Mouse (Mus musculus): ENCODE measurements around the gene Inpp5e. TPM values are rescaled to one million over a fixed set of nuclear protein-coding genes. Genes with fewer than 3 reads are reported as not detected.

The Inpp5e gene
- 28.7 and 32.6 TPM in 2 replicates for polyA plus RNA-seq (2012; rRNA removed)

DNA sequence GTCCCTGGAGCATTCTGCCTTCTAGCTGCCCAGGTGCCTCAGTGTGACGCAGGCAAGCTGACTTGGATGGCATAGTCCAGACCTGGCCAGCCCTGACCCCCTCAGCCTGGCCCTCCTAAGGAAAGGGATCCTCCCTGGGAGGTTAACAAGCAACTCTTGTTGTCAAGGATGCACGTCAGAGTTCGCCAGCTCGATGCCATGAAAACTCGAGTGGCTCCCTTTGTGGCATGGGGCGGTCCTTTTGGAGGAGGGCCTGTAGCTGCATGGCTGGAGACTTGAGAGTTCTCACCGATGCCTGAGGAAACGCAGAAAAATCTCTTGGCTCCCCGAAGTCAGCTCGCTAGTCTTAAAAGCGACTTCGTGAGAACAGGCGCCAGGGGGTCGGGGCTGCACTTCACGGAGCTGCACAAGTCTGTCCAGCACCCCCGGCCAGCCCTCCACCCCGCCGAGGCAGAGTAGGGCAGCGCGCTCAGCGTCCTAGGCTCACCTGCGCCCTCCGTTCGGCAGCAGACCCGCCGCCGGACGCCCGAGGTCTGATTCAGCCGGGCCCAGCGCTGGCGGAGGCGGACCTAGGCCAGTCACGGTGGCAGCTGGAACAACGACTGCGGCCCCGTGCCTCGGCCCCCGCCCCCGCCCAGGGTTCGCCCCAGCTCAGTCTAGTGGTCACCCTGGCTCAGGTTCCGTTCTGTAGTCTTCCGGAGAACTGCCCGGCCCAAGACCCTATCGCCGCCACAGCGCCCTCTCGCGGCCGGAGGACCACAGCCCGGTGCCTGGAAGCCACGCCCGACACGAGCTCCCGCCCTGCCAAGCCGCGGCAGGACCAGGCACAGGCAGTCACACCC lies at the start of gene Inpp5e:
TSS of gene Inpp5e (minus strand) at position 689 of the 842 bp plus-strand sequence.
- H3K4me3 ChIP-seq (ENCODE audit: insufficient read depth, low read length): peak within 1 kb of the TSS; percentile 52

DNA sequence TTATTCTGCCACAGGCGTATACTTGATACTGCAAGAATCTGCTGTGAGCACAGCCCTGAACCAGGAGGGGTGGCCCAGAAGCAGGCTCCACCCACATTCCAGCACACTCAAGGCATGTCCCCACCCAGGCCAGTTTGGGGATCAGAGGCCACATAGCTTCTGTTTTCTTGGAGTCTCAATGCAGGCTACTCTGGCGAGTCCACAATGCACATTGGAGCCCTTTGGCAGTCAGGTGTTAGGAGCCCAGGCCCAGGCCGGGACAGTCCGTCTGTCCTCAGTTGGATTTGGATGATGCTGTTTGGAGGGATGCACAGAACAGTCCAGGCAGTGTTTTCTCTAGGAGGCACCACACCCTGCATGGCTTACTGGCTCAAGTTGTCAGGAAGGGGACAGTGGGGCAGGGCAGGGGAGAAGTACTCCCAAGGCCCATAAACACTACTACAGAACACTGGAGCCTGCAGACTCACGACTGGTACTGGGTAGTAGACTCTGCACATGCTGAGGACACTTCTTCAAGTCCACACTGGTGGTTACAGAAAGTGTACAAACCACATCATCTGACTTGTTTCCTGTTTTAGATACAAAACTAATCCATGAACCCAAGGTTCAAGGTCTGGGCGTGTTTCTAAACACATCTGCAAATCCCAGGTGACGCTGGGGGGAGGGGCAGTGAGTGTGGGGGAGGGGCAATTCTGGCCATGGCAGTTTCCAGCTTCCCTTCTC lies 49.6 kb upstream of the Inpp5e start:
- TF ChIP-seq POLR2A (IDR thresholded peaks at IDR 0.05; ENCODE audit: extremely low read depth, insufficient read depth, low read length) (no peak), CTCF (IDR thresholded peaks at IDR 0.05; ENCODE audit: extremely low read depth, insufficient read depth, low read length) (no peak)
- Histone ChIP-seq H3K27ac (ENCODE audit: insufficient read depth, low read length) (no peak overlapping the region), H3K4me1 (ENCODE audit: control insufficient read depth, insufficient read depth, low read length) (no peaks in the 10 kb centered on the region), H3K4me3 (ENCODE audit: insufficient read depth, low read length) (no peak overlapping the region)

More for the DNA sequence above, at the start of gene Inpp5e:
- Histone ChIP-seq H3K27ac (ENCODE audit: insufficient read depth, low read length) (peak within 1 kb of the TSS; percentile 60), H3K4me1 (ENCODE audit: control insufficient read depth, insufficient read depth, low read length) (peaks cover 20% of the 10 kb centered on the region)
- TF ChIP-seq POLR2A (IDR thresholded peaks at IDR 0.05; ENCODE audit: extremely low read depth, insufficient read depth, low read length): no peak
- peak; percentile 57 for TF ChIP-seq CTCF (IDR thresholded peaks at IDR 0.05; ENCODE audit: extremely low read depth, insufficient read depth, low read length)

DNA sequence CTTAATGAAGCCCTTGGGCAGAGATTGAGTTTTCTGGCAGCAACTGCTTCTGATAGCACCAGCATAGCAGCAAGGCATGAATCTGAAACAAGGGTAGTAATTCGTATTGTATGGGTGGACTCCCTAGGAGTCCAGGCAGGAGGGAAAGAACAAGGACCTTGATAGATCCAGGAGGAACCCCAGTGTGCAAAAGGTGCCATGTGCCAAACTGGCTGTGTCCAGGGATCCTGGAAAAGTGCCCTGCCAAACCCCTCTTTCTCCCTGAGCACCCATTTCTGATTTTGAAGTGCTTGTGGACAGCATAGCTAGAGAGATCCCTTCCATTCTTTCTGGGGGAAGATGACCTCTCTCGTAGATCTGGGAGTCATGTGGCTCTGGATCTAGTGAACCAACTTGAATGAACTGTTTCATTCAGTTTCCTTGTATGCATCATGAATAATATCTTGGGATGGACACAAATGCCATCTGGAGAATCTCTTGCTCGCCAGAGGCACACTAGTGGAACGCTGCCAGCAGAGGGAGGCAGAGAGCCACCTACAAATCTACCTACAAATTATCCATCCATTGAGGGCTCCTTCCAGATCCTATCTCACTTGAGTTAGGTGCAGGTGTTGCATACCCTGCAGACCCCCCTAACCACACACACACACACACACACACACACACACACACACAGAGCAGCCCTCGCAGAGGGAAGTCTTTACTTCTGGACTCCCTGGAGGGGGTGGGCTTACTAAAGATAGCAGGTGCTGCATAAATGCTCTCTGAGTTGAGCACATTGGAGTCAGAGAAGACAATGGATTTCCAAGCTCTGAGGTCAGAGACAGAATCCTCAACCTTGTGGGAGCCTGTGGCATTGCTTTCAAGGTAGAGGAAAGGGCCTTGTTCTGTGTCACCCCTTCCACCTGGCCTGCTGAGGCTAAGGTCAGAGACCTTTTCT lies 40.4 kb upstream of the Inpp5e start:
- TF ChIP-seq POLR2A (IDR thresholded peaks at IDR 0.05; ENCODE audit: extremely low read depth, insufficient read depth, low read length) (no peak), CTCF (IDR thresholded peaks at IDR 0.05; ENCODE audit: extremely low read depth, insufficient read depth, low read length) (peak; percentile 91)
- Histone ChIP-seq H3K4me3 (ENCODE audit: insufficient read depth, low read length) (no peak overlapping the region), H3K4me1 (ENCODE audit: control insufficient read depth, insufficient read depth, low read length) (peaks cover 7% of the 10 kb centered on the region), H3K27ac (ENCODE audit: insufficient read depth, low read length) (no peak overlapping the region)

DNA sequence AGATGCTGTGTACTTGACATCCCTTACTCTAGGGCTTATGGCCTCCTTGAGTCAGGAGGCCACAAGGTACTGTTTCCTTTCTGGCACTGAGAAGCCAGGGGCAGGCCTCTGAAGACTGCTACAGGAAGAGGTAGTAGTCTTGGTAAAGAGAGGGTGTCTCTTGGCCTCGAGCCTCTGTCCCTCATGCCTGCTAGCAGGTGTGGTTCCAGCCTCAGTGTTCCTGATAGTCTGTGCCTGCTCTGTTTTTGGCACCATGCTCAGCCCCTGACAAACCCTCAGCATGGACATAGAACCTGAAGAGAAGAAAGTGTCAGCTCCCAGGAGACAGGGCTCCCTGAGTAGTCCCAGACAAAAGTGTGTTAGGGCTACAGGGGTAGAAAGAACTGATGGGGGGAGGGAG lies 38.4 kb upstream of the Inpp5e start:
- H3K4me1 ChIP-seq (ENCODE audit: control insufficient read depth, insufficient read depth, low read length): peaks cover 10% of the 10 kb centered on the region
- no peak overlapping the region for H3K27ac ChIP-seq (ENCODE audit: insufficient read depth, low read length)
- no peak for TF ChIP-seq POLR2A (IDR thresholded peaks at IDR 0.05; ENCODE audit: extremely low read depth, insufficient read depth, low read length)
- no peak for TF ChIP-seq CTCF (IDR thresholded peaks at IDR 0.05; ENCODE audit: extremely low read depth, insufficient read depth, low read length)
- no peak overlapping the region; the same call in 1 of the 2 replicates for H3K4me3 ChIP-seq (ENCODE audit: insufficient read depth, low read length)

DNA sequence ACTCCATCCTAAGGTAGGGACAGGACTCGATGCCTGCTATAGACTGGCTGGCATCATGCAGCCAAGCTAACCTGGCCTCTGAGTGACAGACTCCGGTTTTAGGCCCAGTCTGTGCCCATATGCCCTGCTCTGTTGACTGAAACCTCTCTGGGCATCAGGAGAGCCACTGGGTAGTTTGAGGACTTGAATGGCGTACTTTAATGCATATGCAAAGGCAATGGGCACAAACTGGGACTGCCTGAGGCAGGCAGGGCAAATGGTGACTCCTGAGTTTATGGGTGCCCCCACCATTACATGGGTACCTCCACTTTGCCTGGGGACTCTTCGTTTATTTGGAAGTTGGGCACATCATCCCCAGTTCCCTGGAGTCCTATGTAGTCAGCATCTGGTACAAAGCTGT lies 37.7 kb upstream of the Inpp5e start:
- H3K4me1 ChIP-seq (ENCODE audit: control insufficient read depth, insufficient read depth, low read length): peaks cover 10% of the 10 kb centered on the region
- H3K4me3 ChIP-seq (ENCODE audit: insufficient read depth, low read length): peak overlapping the region; percentile 93
- no peak for TF ChIP-seq POLR2A (IDR thresholded peaks at IDR 0.05; ENCODE audit: extremely low read depth, insufficient read depth, low read length)
- no peak for TF ChIP-seq CTCF (IDR thresholded peaks at IDR 0.05; ENCODE audit: extremely low read depth, insufficient read depth, low read length)
- no peak overlapping the region for H3K27ac ChIP-seq (ENCODE audit: insufficient read depth, low read length)

DNA sequence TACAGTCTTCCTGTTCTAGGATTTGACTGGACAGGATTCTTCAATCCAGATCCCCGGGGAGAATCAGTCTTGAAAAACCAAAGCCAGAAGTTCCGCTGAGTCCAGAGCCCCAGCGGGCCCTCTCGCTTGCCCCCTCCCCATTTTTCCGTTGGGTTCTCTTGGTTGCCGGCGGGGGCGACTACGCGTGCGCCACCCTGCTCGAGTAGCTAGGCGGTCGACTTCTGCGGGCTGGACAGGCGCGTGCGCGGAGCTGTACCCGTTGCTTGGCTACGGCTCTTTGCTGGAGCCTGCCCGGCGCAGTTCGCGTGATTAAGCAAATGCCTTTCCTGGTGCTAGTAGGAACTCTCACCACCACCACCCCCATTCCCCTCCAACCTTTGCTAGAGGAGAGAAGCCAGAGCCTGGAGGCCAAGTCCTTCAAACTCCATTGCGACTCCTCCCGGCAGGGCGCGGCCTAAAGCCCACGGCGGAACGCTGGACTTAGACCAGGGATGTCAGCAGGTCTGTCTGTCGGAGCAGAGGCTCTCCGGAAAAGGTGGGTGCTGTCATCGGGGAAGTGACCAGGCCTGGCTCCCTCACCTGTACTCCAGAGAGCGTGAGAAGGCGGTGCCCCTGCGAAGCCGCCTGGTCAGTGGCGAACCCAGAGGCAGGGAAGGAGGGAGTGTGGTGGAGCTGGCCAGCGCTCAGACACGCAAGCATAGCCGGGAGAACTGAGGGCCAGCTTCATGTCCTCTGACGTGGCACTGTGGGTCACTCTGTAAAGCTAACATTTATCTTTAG lies 36.9 kb upstream of the Inpp5e start:
- peaks cover 10% of the 10 kb centered on the region for H3K4me1 ChIP-seq (ENCODE audit: control insufficient read depth, insufficient read depth, low read length)
- TF ChIP-seq POLR2A (IDR thresholded peaks at IDR 0.05; ENCODE audit: extremely low read depth, insufficient read depth, low read length) (peak; percentile 71; the same call in 1 of the 2 replicates), CTCF (IDR thresholded peaks at IDR 0.05; ENCODE audit: extremely low read depth, insufficient read depth, low read length) (no peak)
- peak overlapping the region; percentile 93 for H3K4me3 ChIP-seq (ENCODE audit: insufficient read depth, low read length)
- H3K27ac ChIP-seq (ENCODE audit: insufficient read depth, low read length): peak overlapping the region; percentile 58

DNA sequence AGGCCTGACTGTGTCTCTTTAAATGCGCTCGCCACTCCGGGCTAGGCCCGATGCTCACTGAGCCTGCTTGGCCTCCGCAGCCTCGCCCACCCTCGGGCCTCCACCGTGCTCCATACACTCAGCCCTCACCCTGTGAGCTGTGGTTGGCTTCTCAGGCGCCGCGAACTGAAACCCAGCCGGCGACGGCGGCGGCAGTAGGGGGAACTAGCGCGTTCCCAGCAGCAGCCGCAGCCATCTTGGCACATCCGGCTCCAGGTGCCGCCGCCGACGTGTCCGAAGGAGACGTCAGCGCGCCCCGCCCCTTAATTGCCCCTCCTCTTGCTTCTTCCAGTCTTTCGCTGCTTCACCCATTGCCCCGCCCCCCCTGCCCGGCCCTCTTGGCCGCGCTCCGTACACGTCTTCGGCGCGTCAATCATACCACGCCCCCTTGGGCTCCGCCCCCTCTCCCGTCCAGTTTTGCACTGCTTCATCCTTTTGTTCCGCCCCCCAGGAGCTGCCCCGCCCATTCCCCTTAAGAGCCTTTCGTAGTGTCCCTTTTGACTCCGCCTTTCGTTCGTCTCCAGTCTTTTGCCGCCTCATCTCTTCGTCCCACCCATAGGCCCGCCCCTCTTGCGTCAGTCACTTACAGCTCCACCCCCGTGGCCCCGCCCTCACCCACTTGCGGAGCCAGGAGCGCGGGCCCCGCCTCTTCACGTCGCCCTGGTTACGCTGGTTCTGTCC lies 36.1 kb upstream of the Inpp5e start, which contains the start of gene Sec16a:
TSS of gene Sec16a (minus strand) at position 271 of the 720 bp plus-strand sequence.
- no peak for TF ChIP-seq CTCF (IDR thresholded peaks at IDR 0.05; ENCODE audit: extremely low read depth, insufficient read depth, low read length)
- peak; percentile 84 for TF ChIP-seq POLR2A (IDR thresholded peaks at IDR 0.05; ENCODE audit: extremely low read depth, insufficient read depth, low read length)
- H3K4me1 ChIP-seq (ENCODE audit: control insufficient read depth, insufficient read depth, low read length): peaks cover 10% of the 10 kb centered on the region

DNA sequence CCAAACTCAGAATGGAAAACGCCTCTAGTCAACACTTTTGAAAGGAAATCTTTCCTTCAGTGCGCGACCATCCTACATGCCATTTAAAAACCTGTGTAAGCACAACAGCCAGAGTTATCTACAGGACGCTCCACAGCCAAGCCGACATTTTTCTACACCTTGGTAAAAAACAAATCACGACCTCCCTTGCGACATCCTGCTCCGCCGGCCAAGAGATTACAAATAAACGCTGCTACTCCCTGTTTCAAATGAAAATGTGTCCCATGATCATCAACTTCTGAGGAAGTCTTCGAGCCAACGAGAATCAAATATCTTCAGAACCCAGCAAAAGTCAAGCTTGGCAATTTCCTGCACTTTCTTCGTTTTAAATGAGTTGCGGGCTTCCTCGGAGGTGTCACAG lies 35.4 kb upstream of the Inpp5e start:
- peak overlapping the region; percentile 80 for H3K4me3 ChIP-seq (ENCODE audit: insufficient read depth, low read length)
- peak overlapping the region; percentile 69; the same call in 1 of the 2 replicates for H3K27ac ChIP-seq (ENCODE audit: insufficient read depth, low read length)
- TF ChIP-seq CTCF (IDR thresholded peaks at IDR 0.05; ENCODE audit: extremely low read depth, insufficient read depth, low read length): no peak
- no peak for TF ChIP-seq POLR2A (IDR thresholded peaks at IDR 0.05; ENCODE audit: extremely low read depth, insufficient read depth, low read length)
- H3K4me1 ChIP-seq (ENCODE audit: control insufficient read depth, insufficient read depth, low read length): peaks cover 9% of the 10 kb centered on the region

More for the DNA sequence above, 36.1 kb upstream of the Inpp5e start, which contains the start of gene Sec16a:
- Histone ChIP-seq H3K4me3 (ENCODE audit: insufficient read depth, low read length) (peak within 1 kb of the TSS; percentile 93), H3K27ac (ENCODE audit: insufficient read depth, low read length) (peak within 1 kb of the TSS; percentile 69)
